Mouse (Mus musculus): ENCODE results near the gene Tmem35b. TPM values are rescaled to one million over a fixed set of nuclear protein-coding genes. Genes with fewer than 3 reads are reported as not detected.

Gene Tmem35b
- polyA plus RNA-seq, 2 experiments, result 3.4 to 7.9 TPM

DNA sequence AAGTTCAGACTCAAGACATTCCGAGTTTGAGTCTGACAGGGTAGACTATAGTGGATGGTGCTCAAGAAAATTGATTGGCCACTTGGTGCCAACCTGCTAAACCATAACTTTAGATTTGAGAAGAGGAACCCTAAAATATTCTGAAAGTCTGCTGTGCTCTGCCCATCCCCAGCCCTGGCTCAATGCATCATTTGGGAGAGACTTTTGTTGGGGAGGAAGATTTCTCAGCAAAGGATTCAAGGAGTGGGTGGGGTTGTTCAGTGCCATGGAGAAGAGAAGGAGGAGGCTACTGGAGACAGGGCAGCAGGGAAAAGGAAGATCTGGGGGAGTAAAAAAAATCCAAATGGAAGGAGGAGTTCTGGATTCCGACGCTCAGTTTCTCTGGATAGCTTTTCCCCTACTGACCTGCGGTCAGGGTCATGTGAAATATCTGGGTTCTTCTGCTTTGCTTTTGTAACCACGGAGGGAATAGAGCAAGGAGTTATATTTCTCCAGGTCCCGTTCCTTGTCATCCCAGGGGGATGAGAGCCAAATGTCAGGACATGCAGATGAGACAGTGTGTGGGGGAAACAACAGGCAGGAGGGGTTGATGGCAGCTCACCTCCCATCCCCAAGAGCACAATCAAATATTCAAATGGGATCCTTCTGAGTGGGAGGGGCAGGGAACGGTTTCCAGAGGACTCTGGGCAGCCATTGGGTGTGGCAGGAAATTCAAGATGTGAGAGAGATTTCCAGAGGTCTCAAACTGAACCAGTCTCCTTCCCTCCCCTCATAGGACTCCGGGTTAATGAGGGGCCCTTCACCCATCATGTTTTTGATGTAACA is 50.8 kb downstream of the Tmem35b start:
- Histone ChIP-seq H3K4me1 (replicated peaks; ENCODE audit: control insufficient read depth in 2 of 2, insufficient read depth in 2 of 2, low read length in 1 of 2) (no peaks in the 10 kb centered on the region), H3K9me3 (ENCODE audit: control insufficient read depth, low read length) (no peaks in the 10 kb centered on the region), H3K27ac (no peak overlapping the region), H3K4me2 (ENCODE audit: low read depth) (no peak overlapping the region), H3K9ac (replicated peaks) (no peak overlapping the region), H3K36me3 (replicated peaks; ENCODE audit: control insufficient read depth, insufficient read depth, low read depth) (no peaks in the 10 kb centered on the region), H3K4me3 (ENCODE audit: insufficient read depth in 1 of 2, low read depth in 2 of 2, low read length in 2 of 2) (no peak overlapping the region), H3K27me3 (ENCODE audit: control insufficient read depth, insufficient read depth, low read length) (peaks cover 10% of the 10 kb centered on the region)
- DNase-seq (ENCODE audit: low read depth in 3 of 3, low spot score in 3 of 3) (no peak), ATAC-seq (ENCODE audit: insufficient read depth) (no peak)
- WGBS (ENCODE audit: insufficient replicate concordance), result 42% methylated on average over 8 of the region's 8 CpGs
- no peak for TF ChIP-seq CTCF (IDR thresholded peaks at IDR 0.05; ENCODE audit: low read depth)
- no peak for TF ChIP-seq EP300 (IDR thresholded peaks at IDR 0.05; ENCODE audit: low read depth)

GRCm38 (mm10) chr4:127174900-127175278 is 51.4 kb downstream of the Tmem35b start:
- 27% methylated on average over 4 of the region's 4 CpGs for WGBS (ENCODE audit: insufficient replicate concordance)

GRCm38 (mm10) chr4:127177961-127178360 is 54.5 kb downstream of the Tmem35b start:
- H3K4me1 ChIP-seq (replicated peaks; ENCODE audit: control insufficient read depth in 2 of 2, insufficient read depth in 2 of 2, low read length in 1 of 2), result no peaks in the 10 kb centered on the region
- TF ChIP-seq CTCF (IDR thresholded peaks at IDR 0.05; ENCODE audit: low read depth) (no peak), EP300 (IDR thresholded peaks at IDR 0.05; ENCODE audit: low read depth) (no peak)
- H3K4me2 ChIP-seq (ENCODE audit: low read depth), result no peak overlapping the region
- H3K27ac ChIP-seq, result no peak overlapping the region
- H3K9me3 ChIP-seq (ENCODE audit: control insufficient read depth, low read length), result no peaks in the 10 kb centered on the region
- WGBS (ENCODE audit: insufficient replicate concordance), result 58% methylated on average over 11 of the region's 11 CpGs
- H3K36me3 ChIP-seq (replicated peaks; ENCODE audit: control insufficient read depth, insufficient read depth, low read depth), result no peaks in the 10 kb centered on the region
- no peak overlapping the region for H3K4me3 ChIP-seq (ENCODE audit: insufficient read depth in 1 of 2, low read depth in 2 of 2, low read length in 2 of 2)
- no peak overlapping the region for H3K9ac ChIP-seq (replicated peaks)
- DNase-seq (ENCODE audit: low read depth in 3 of 3, low spot score in 3 of 3) (no peak), ATAC-seq (ENCODE audit: insufficient read depth) (no peak)
- H3K27me3 ChIP-seq (ENCODE audit: control insufficient read depth, insufficient read depth, low read length), result no peaks in the 10 kb centered on the region

More at GRCm38 (mm10) chr4:127174900-127175278, 51.4 kb downstream of the Tmem35b start:
- DNase-seq (ENCODE audit: low read depth in 3 of 3, low spot score in 3 of 3) (no peak), ATAC-seq (ENCODE audit: insufficient read depth) (no peak)
- TF ChIP-seq EP300 (IDR thresholded peaks at IDR 0.05; ENCODE audit: low read depth) (no peak), CTCF (IDR thresholded peaks at IDR 0.05; ENCODE audit: low read depth) (no peak)
- Histone ChIP-seq H3K4me1 (replicated peaks; ENCODE audit: control insufficient read depth in 2 of 2, insufficient read depth in 2 of 2, low read length in 1 of 2) (no peaks in the 10 kb centered on the region), H3K27me3 (ENCODE audit: control insufficient read depth, insufficient read depth, low read length) (peaks cover 4% of the 10 kb centered on the region), H3K9me3 (ENCODE audit: control insufficient read depth, low read length) (no peaks in the 10 kb centered on the region), H3K4me3 (ENCODE audit: insufficient read depth in 1 of 2, low read depth in 2 of 2, low read length in 2 of 2) (no peak overlapping the region), H3K36me3 (replicated peaks; ENCODE audit: control insufficient read depth, insufficient read depth, low read depth) (no peaks in the 10 kb centered on the region), H3K27ac (no peak overlapping the region), H3K4me2 (ENCODE audit: low read depth) (no peak overlapping the region), H3K9ac (replicated peaks) (no peak overlapping the region)

DNA sequence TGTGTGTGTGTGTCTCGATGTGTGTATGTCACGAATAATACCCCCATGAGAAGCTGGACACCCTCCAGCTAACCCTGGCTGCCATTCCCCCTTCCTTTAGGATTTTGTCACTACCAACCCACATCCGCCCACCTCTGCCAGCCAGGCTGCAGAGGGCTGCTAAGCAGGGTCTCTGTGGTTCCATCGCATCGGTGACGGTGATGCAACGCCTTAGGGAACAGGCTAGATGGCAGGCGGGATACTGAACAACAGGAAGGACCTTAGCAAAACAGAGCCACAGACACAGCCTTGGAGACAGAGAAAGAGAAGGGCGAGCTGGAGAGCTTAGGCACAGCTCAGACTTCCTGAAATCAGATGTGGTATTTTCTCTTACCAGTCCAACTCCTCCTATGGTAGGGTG is 55.2 kb downstream of the Tmem35b start:
- DNase-seq (ENCODE audit: low read depth in 3 of 3, low spot score in 3 of 3) (no peak), ATAC-seq (ENCODE audit: insufficient read depth) (no peak)
- Histone ChIP-seq H3K4me3 (ENCODE audit: insufficient read depth in 1 of 2, low read depth in 2 of 2, low read length in 2 of 2) (no peak overlapping the region), H3K4me2 (ENCODE audit: low read depth) (no peak overlapping the region), H3K4me1 (replicated peaks; ENCODE audit: control insufficient read depth in 2 of 2, insufficient read depth in 2 of 2, low read length in 1 of 2) (no peaks in the 10 kb centered on the region), H3K27me3 (ENCODE audit: control insufficient read depth, insufficient read depth, low read length) (no peaks in the 10 kb centered on the region), H3K9ac (replicated peaks) (no peak overlapping the region), H3K9me3 (ENCODE audit: control insufficient read depth, low read length) (no peaks in the 10 kb centered on the region), H3K36me3 (replicated peaks; ENCODE audit: control insufficient read depth, insufficient read depth, low read depth) (no peaks in the 10 kb centered on the region), H3K27ac (no peak overlapping the region)
- TF ChIP-seq EP300 (IDR thresholded peaks at IDR 0.05; ENCODE audit: low read depth), result no peak
- no peak for TF ChIP-seq CTCF (IDR thresholded peaks at IDR 0.05; ENCODE audit: low read depth)
- WGBS (ENCODE audit: insufficient replicate concordance), result 23% methylated on average over 9 of the region's 9 CpGs

Other genes starting within 250 kb of the Tmem35b start
- 2.3 and 2.8 TPM in 2 replicates for gene Zmym4, start 155.6 kb upstream of the Tmem35b start, polyA plus RNA-seq (2012; rRNA removed)
- 2.6 and 3.2 TPM in 2 replicates for gene Zmym4, start 155.6 kb upstream of the Tmem35b start, polyA plus RNA-seq (2014; fragmentation: Nextera tagmentation; extraction: Ambion mirVana)
- gene Sfpq, start 102.4 kb upstream of the Tmem35b start, polyA plus RNA-seq (2012; rRNA removed), result 36.8 and 89.3 TPM in 2 replicates
- 34.6 and 35.5 TPM in 2 replicates for gene Sfpq, start 102.4 kb upstream of the Tmem35b start, polyA plus RNA-seq (2014; fragmentation: Nextera tagmentation; extraction: Ambion mirVana)
- 2.0 and 4.0 TPM in 2 replicates for gene Zmym1, start 62.5 kb upstream of the Tmem35b start, polyA plus RNA-seq (2012; rRNA removed)
- gene Zmym1, start 62.5 kb upstream of the Tmem35b start, polyA plus RNA-seq (2014; fragmentation: Nextera tagmentation; extraction: Ambion mirVana), result 9.8 and 10.2 TPM in 2 replicates
- gene Zmym6, start 46.3 kb upstream of the Tmem35b start, polyA plus RNA-seq (2012; rRNA removed), result 3.1 and 3.7 TPM in 2 replicates
- gene Zmym6, start 46.3 kb upstream of the Tmem35b start, polyA plus RNA-seq (2014; fragmentation: Nextera tagmentation; extraction: Ambion mirVana), result 1.9 TPM in 2 replicates
- 0.28 and 0.32 TPM in 2 replicates for gene Dlgap3, start 45.5 kb downstream of the Tmem35b start, polyA plus RNA-seq (2012; rRNA removed)
- 0.23 and 0.24 TPM in 2 replicates for gene Dlgap3, start 45.5 kb downstream of the Tmem35b start, polyA plus RNA-seq (2014; fragmentation: Nextera tagmentation; extraction: Ambion mirVana)
- 11.9 and 14.5 TPM in 2 replicates for gene Smim12, start 120.1 kb downstream of the Tmem35b start, polyA plus RNA-seq (2012; rRNA removed)
- 25.7 and 27.5 TPM in 2 replicates for gene Smim12, start 120.1 kb downstream of the Tmem35b start, polyA plus RNA-seq (2014; fragmentation: Nextera tagmentation; extraction: Ambion mirVana)
- gene Gja4, start 190.3 kb downstream of the Tmem35b start, polyA plus RNA-seq (2012; rRNA removed), result 2.2 and 2.4 TPM in 2 replicates
- 2.1 and 2.8 TPM in 2 replicates for gene Gja4, start 190.3 kb downstream of the Tmem35b start, polyA plus RNA-seq (2014; fragmentation: Nextera tagmentation; extraction: Ambion mirVana)
- gene Gjb3, start 207.2 kb downstream of the Tmem35b start, polyA plus RNA-seq (2012; rRNA removed), result 0.03 and 0.06 TPM in 2 replicates
- gene Gjb3, start 207.2 kb downstream of the Tmem35b start, polyA plus RNA-seq (2014; fragmentation: Nextera tagmentation; extraction: Ambion mirVana), result 0.14 TPM in 1 of 2 replicates, not detected in the other
- not detected in 2 replicates for gene Gjb4, start 230.4 kb downstream of the Tmem35b start, polyA plus RNA-seq (2012; rRNA removed)
- gene Gjb4, start 230.4 kb downstream of the Tmem35b start, polyA plus RNA-seq (2014; fragmentation: Nextera tagmentation; extraction: Ambion mirVana), result not detected in 2 replicates
- 0.01 TPM in 1 of 2 replicates, not detected in the other for gene Gjb5, start 234.5 kb downstream of the Tmem35b start, polyA plus RNA-seq (2012; rRNA removed)
- gene Gjb5, start 234.5 kb downstream of the Tmem35b start, polyA plus RNA-seq (2014; fragmentation: Nextera tagmentation; extraction: Ambion mirVana), result not detected in 2 replicates